Mouse (Mus musculus): ENCODE measurements around the gene Dcdc2b. TPM values are rescaled to one million over a fixed set of nuclear protein-coding genes. Genes with fewer than 3 reads are reported as not detected.

Gene Dcdc2b
- 3.4 and 3.6 TPM in 2 replicates for polyA plus RNA-seq (2015; fragmentation: Nextera tagmentation; extraction: Ambion mirVana)

- no peak within 1 kb of the TSS for H3K4me3 ChIP-seq
- no peak for ATAC-seq (ENCODE audit: low FRiP score, low read depth)
These were observed at the start of gene Dcdc2b for GRCm38 (mm10) chr4:129614093-129614492. Gene Dcdc2b, minus strand, starts transcription at chr4:129614257.

GRCm38 (mm10) chr4:129662255-129662813 is 48.3 kb upstream of the Dcdc2b start:
- H3K27ac ChIP-seq (replicated peaks), result no peak overlapping the region
- no peaks in the 10 kb centered on the region for H3K4me1 ChIP-seq (replicated peaks)
- no peak overlapping the region for H3K4me3 ChIP-seq
- H3K9me3 ChIP-seq, result no peaks in the 10 kb centered on the region
- H3K4me2 ChIP-seq, result no peak overlapping the region
- H3K9ac ChIP-seq, result no peak overlapping the region
- 89% methylated on average over 3 of the region's 3 CpGs for WGBS
- no peaks in the 10 kb centered on the region for H3K27me3 ChIP-seq
- ATAC-seq (ENCODE audit: low FRiP score, low read depth), result no peak
- peaks cover 48% of the 10 kb centered on the region for H3K36me3 ChIP-seq

More at GRCm38 (mm10) chr4:129614093-129614492, at the start of gene Dcdc2b:
- H3K4me1 ChIP-seq (replicated peaks), result peaks cover 12% of the 10 kb centered on the region
- WGBS, result 70% methylated on average over 6 of the region's 6 CpGs
- no peaks in the 10 kb centered on the region for H3K9me3 ChIP-seq
- H3K9ac ChIP-seq, result no peak within 1 kb of the TSS
- no peaks in the 10 kb centered on the region for H3K27me3 ChIP-seq
- H3K4me2 ChIP-seq, result no peak within 1 kb of the TSS
- H3K36me3 ChIP-seq, result peaks cover 8% of the 10 kb centered on the region
- H3K27ac ChIP-seq (replicated peaks), result no peak within 1 kb of the TSS

- H3K9me3 ChIP-seq, result no peaks in the 10 kb centered on the region
- H3K27me3 ChIP-seq, result no peaks in the 10 kb centered on the region
These were observed 47.5 kb upstream of the Dcdc2b start for GRCm38 (mm10) chr4:129661584-129661983.

GRCm38 (mm10) chr4:129654770-129655169 is 40.7 kb upstream of the Dcdc2b start:
- no peaks in the 10 kb centered on the region for H3K9me3 ChIP-seq
- no peak for ATAC-seq (ENCODE audit: low FRiP score, low read depth)
- H3K4me3 ChIP-seq, result no peak overlapping the region
- peaks cover 94% of the 10 kb centered on the region for H3K36me3 ChIP-seq
- no peaks in the 10 kb centered on the region for H3K27me3 ChIP-seq
- no peaks in the 10 kb centered on the region for H3K4me1 ChIP-seq (replicated peaks)
- no peak overlapping the region for H3K4me2 ChIP-seq
- no peak overlapping the region for H3K9ac ChIP-seq
- H3K27ac ChIP-seq (replicated peaks), result no peak overlapping the region
- 94% methylated on average over 14 of the region's 14 CpGs for WGBS

More at GRCm38 (mm10) chr4:129661584-129661983, 47.5 kb upstream of the Dcdc2b start:
- no peak overlapping the region for H3K9ac ChIP-seq
- no peak overlapping the region for H3K27ac ChIP-seq (replicated peaks)
- H3K4me2 ChIP-seq, result no peak overlapping the region
- no peak for ATAC-seq (ENCODE audit: low FRiP score, low read depth)
- peaks cover 52% of the 10 kb centered on the region for H3K36me3 ChIP-seq
- 94% methylated on average over 3 of the region's 3 CpGs for WGBS
- no peak overlapping the region for H3K4me3 ChIP-seq
- H3K4me1 ChIP-seq (replicated peaks), result no peaks in the 10 kb centered on the region

GRCm38 (mm10) chr4:129650359-129650758 is 36.3 kb upstream of the Dcdc2b start:
- 94% methylated on average over 8 of the region's 8 CpGs for whole genome bisulfite sequencing
- no peaks in the 10 kb centered on the region for H3K27me3 ChIP-seq
- H3K36me3 ChIP-seq, result peaks cover 88% of the 10 kb centered on the region
- no peak overlapping the region for H3K9ac ChIP-seq
- no peak for ATAC-seq (ENCODE audit: low FRiP score, low read depth)
- no peaks in the 10 kb centered on the region for H3K4me1 ChIP-seq (replicated peaks)
- no peak overlapping the region for H3K4me3 ChIP-seq
- no peaks in the 10 kb centered on the region for H3K9me3 ChIP-seq
- H3K4me2 ChIP-seq, result no peak overlapping the region
- no peak overlapping the region for H3K27ac ChIP-seq (replicated peaks)

GRCm38 (mm10) chr4:129648656-129649055 is 34.6 kb upstream of the Dcdc2b start:
- no peak for ATAC-seq (ENCODE audit: low FRiP score, low read depth)
- 90% methylated on average over 1 of the region's 1 CpGs for WGBS

GRCm38 (mm10) chr4:129645204-129645603 is 31.1 kb upstream of the Dcdc2b start:
- Histone ChIP-seq H3K27me3 (no peaks in the 10 kb centered on the region), H3K4me2 (no peak overlapping the region), H3K4me1 (replicated peaks) (peaks cover 3% of the 10 kb centered on the region; the same call in 1 of the 2 replicates), H3K36me3 (peaks cover 52% of the 10 kb centered on the region), H3K4me3 (no peak overlapping the region), H3K9ac (no peak overlapping the region), H3K27ac (replicated peaks) (no peak overlapping the region), H3K9me3 (no peaks in the 10 kb centered on the region)
- ATAC-seq (ENCODE audit: low FRiP score, low read depth), result no peak
- 93% methylated on average over 6 of the region's 6 CpGs for WGBS

More at GRCm38 (mm10) chr4:129648656-129649055, 34.6 kb upstream of the Dcdc2b start:
- H3K4me3 ChIP-seq, result no peak overlapping the region
- H3K9me3 ChIP-seq, result no peaks in the 10 kb centered on the region
- H3K36me3 ChIP-seq, result peaks cover 80% of the 10 kb centered on the region
- no peak overlapping the region for H3K4me2 ChIP-seq
- no peak overlapping the region for H3K9ac ChIP-seq
- H3K4me1 ChIP-seq (replicated peaks), result no peaks in the 10 kb centered on the region
- no peak overlapping the region for H3K27ac ChIP-seq (replicated peaks)
- no peaks in the 10 kb centered on the region for H3K27me3 ChIP-seq

- no peak overlapping the region for H3K4me3 ChIP-seq
- H3K27ac ChIP-seq (replicated peaks), result no peak overlapping the region
- H3K4me1 ChIP-seq (replicated peaks), result peaks cover 23% of the 10 kb centered on the region
- 56% methylated on average over 5 of the region's 5 CpGs for WGBS
- H3K9me3 ChIP-seq, result no peaks in the 10 kb centered on the region
- H3K4me2 ChIP-seq, result peak overlapping the region; percentile 76
- no peak for ATAC-seq (ENCODE audit: low FRiP score, low read depth)
- peaks cover 26% of the 10 kb centered on the region for H3K36me3 ChIP-seq
- H3K27me3 ChIP-seq, result no peaks in the 10 kb centered on the region
- no peak overlapping the region for H3K9ac ChIP-seq
These were observed 27.7 kb upstream of the Dcdc2b start for GRCm38 (mm10) chr4:129641756-129642155.

- Histone ChIP-seq H3K4me3 (peak within 1 kb of the TSS; percentile 78), H3K27me3 (no peaks in the 10 kb centered on the region), H3K9me3 (no peaks in the 10 kb centered on the region), H3K4me2 (peak within 1 kb of the TSS; percentile 76), H3K4me1 (replicated peaks) (peaks cover 23% of the 10 kb centered on the region), H3K9ac (peak within 1 kb of the TSS; percentile 59), H3K27ac (replicated peaks) (peak within 1 kb of the TSS; percentile 98), H3K36me3 (peaks cover 26% of the 10 kb centered on the region)
- peak; percentile 97 for ATAC-seq (ENCODE audit: low FRiP score, low read depth)
- under 1% methylated on average over 59 of the region's 60 CpGs for WGBS
These were observed 26.8 kb upstream of the Dcdc2b start, which contains the start of gene Txlna for GRCm38 (mm10) chr4:129640638-129641467. Gene Txlna, minus strand, starts transcription at chr4:129641065.

GRCm38 (mm10) chr4:129640101-129640637 is 26.1 kb upstream of the Dcdc2b start:
- Histone ChIP-seq H3K9ac (peak overlapping the region; percentile 59), H3K27me3 (no peaks in the 10 kb centered on the region), H3K9me3 (no peaks in the 10 kb centered on the region), H3K4me1 (replicated peaks) (peaks cover 23% of the 10 kb centered on the region), H3K36me3 (peaks cover 29% of the 10 kb centered on the region), H3K4me2 (peak overlapping the region; percentile 76), H3K4me3 (peak overlapping the region; percentile 78), H3K27ac (replicated peaks) (peak overlapping the region; percentile 98)
- 4% methylated on average over 17 of the region's 17 CpGs for WGBS
- no peak for ATAC-seq (ENCODE audit: low FRiP score, low read depth)

GRCm38 (mm10) chr4:129639221-129639620 is 25.2 kb upstream of the Dcdc2b start:
- peaks cover 32% of the 10 kb centered on the region for H3K36me3 ChIP-seq
- H3K9me3 ChIP-seq, result no peaks in the 10 kb centered on the region
- WGBS, result 81% methylated on average over 15 of the region's 15 CpGs
- H3K4me3 ChIP-seq, result peak overlapping the region; percentile 78
- H3K4me2 ChIP-seq, result peak overlapping the region; percentile 76
- H3K27ac ChIP-seq (replicated peaks), result no peak overlapping the region
- peaks cover 23% of the 10 kb centered on the region for H3K4me1 ChIP-seq (replicated peaks)
- no peaks in the 10 kb centered on the region for H3K27me3 ChIP-seq
- H3K9ac ChIP-seq, result 0 out of 2 replicates have a peak overlapping the region, but pooled peaks have one; percentile 59
- ATAC-seq (ENCODE audit: low FRiP score, low read depth), result no peak

- ATAC-seq (ENCODE audit: low FRiP score, low read depth), result no peak
- no peaks in the 10 kb centered on the region for H3K27me3 ChIP-seq
- H3K9ac ChIP-seq, result no peak overlapping the region
- peaks cover 81% of the 10 kb centered on the region for H3K36me3 ChIP-seq
- H3K27ac ChIP-seq (replicated peaks), result no peak overlapping the region
- peaks cover 15% of the 10 kb centered on the region for H3K4me1 ChIP-seq (replicated peaks)
- H3K4me3 ChIP-seq, result no peak overlapping the region
- H3K9me3 ChIP-seq, result no peaks in the 10 kb centered on the region
- 95% methylated on average over 6 of the region's 6 CpGs for WGBS
- no peak overlapping the region for H3K4me2 ChIP-seq
These were observed 19.8 kb upstream of the Dcdc2b start for GRCm38 (mm10) chr4:129633852-129634251.

Data from hindbrain, embryonic 15.5 days (tissue).